Mouse (Mus musculus): ENCODE measurements around the gene Gmpr. TPM values are rescaled to one million over a fixed set of nuclear protein-coding genes. Genes with fewer than 3 reads are reported as not detected.

Gene Gmpr
- total RNA-seq, 4 experiments from 2014 or later = 56.1 to 59.2 (median 58.1) TPM

GRCm38 (mm10) chr13:45538532-45539204 is 31.4 kb downstream of the Gmpr start:
- DNase-seq (ENCODE audit: low spot score in 2 of 2) = peak; percentile 62 to 83

GRCm38 (mm10) chr13:45539205-45539568 is 31.9 kb downstream of the Gmpr start:
- DNase-seq (ENCODE audit: low spot score in 2 of 2) = peak; percentile 66 to 72

GRCm38 (mm10) chr13:45545974-45546373 is 38.7 kb downstream of the Gmpr start:
- DNase-seq (ENCODE audit: low spot score in 2 of 2) = no peak

- DNase-seq (ENCODE audit: low spot score in 2 of 2) = no peak
These were observed 39.7 kb downstream of the Gmpr start for GRCm38 (mm10) chr13:45546946-45547345.

- DNase-seq (ENCODE audit: low spot score in 2 of 2) = no peak
These were observed 40.3 kb downstream of the Gmpr start for GRCm38 (mm10) chr13:45547549-45547948.

- no peak for DNase-seq (ENCODE audit: low spot score in 2 of 2)
These were observed 46.4 kb downstream of the Gmpr start for GRCm38 (mm10) chr13:45553674-45554073.

GRCm38 (mm10) chr13:45558367-45558766 is 51.1 kb downstream of the Gmpr start:
- DNase-seq (ENCODE audit: low spot score in 2 of 2) = no peak

GRCm38 (mm10) chr13:45559258-45559657 is 52.0 kb downstream of the Gmpr start:
- no peak for DNase-seq (ENCODE audit: low spot score in 2 of 2)

GRCm38 (mm10) chr13:45560543-45560942 is 53.3 kb downstream of the Gmpr start:
- no peak for DNase-seq (ENCODE audit: low spot score in 2 of 2)

GRCm38 (mm10) chr13:45562011-45562410 is 54.8 kb downstream of the Gmpr start:
- DNase-seq (ENCODE audit: low spot score in 2 of 2) = no peak

- no peak for DNase-seq (ENCODE audit: low spot score in 2 of 2)
These were observed 57.7 kb downstream of the Gmpr start for GRCm38 (mm10) chr13:45564946-45565345.

- peak in 1 of 2 experiments; percentile 79 for DNase-seq (ENCODE audit: low spot score in 2 of 2)
These were observed 62.7 kb downstream of the Gmpr start for GRCm38 (mm10) chr13:45569932-45570331.

- peak; percentile 75 to 77 for DNase-seq (ENCODE audit: low spot score in 2 of 2)
These were observed 64.6 kb downstream of the Gmpr start for GRCm38 (mm10) chr13:45571795-45572262.

GRCm38 (mm10) chr13:45572768-45573167 is 65.5 kb downstream of the Gmpr start:
- DNase-seq (ENCODE audit: low spot score in 2 of 2) = no peak

- no peak for DNase-seq (ENCODE audit: low spot score in 2 of 2)
These were observed 68.9 kb downstream of the Gmpr start for GRCm38 (mm10) chr13:45576185-45576584.

GRCm38 (mm10) chr13:45577366-45577765 is 70.1 kb downstream of the Gmpr start:
- no peak for DNase-seq (ENCODE audit: low spot score in 2 of 2)

- no peak for DNase-seq (ENCODE audit: low spot score in 2 of 2)
These were observed 70.5 kb downstream of the Gmpr start for GRCm38 (mm10) chr13:45577784-45578183.

GRCm38 (mm10) chr13:45579751-45580150 is 72.5 kb downstream of the Gmpr start:
- no peak for DNase-seq (ENCODE audit: low spot score in 2 of 2)

- DNase-seq (ENCODE audit: low spot score in 2 of 2) = no peak
These were observed 75.0 kb downstream of the Gmpr start for GRCm38 (mm10) chr13:45582294-45582693.

GRCm38 (mm10) chr13:45583061-45583460 is 75.8 kb downstream of the Gmpr start:
- DNase-seq (ENCODE audit: low spot score in 2 of 2) = no peak

GRCm38 (mm10) chr13:45590898-45591297 is 83.7 kb downstream of the Gmpr start:
- no peak for DNase-seq (ENCODE audit: low spot score in 2 of 2)

GRCm38 (mm10) chr13:45593914-45594313 is 86.7 kb downstream of the Gmpr start:
- no peak for DNase-seq (ENCODE audit: low spot score in 2 of 2)

- DNase-seq (ENCODE audit: low spot score in 2 of 2) = no peak
These were observed 88.2 kb downstream of the Gmpr start for GRCm38 (mm10) chr13:45595416-45595815.
